Mouse (Mus musculus): ENCODE results near the gene Fstl4. TPM values are rescaled to one million over a fixed set of nuclear protein-coding genes. Genes with fewer than 3 reads are reported as not detected.

Gene Fstl4
- total and polyA plus RNA-seq, 3 experiments = not detected

- Histone ChIP-seq H3K9me3 (replicated peaks; ENCODE audit: insufficient read depth, low read length) (no peaks in the 10 kb centered on the region), H3K27ac (ENCODE audit: control insufficient read depth, low read depth, low read length) (no peak overlapping the region), H3K4me1 (ENCODE audit: control insufficient read depth in 1 of 2, insufficient read depth in 2 of 2, low read length in 2 of 2) (no peaks in the 10 kb centered on the region), H3K79me2 (ENCODE audit: control insufficient read depth, insufficient read depth, low read length, poor library complexity) (no peaks in the 10 kb centered on the region), H3K27me3 (ENCODE audit: control insufficient read depth in 1 of 2, insufficient read depth in 2 of 2, low read length in 2 of 2) (no peaks in the 10 kb centered on the region), H3K36me3 (ENCODE audit: control insufficient read depth in 1 of 2, insufficient read depth in 2 of 2, low read length in 2 of 2) (no peaks in the 10 kb centered on the region), H3K4me3 (ENCODE audit: control insufficient read depth in 1 of 2, insufficient read depth in 1 of 2, low read depth in 2 of 2, low read length in 2 of 2) (no peak overlapping the region), H3K9ac (ENCODE audit: control insufficient read depth, low read depth, low read length, poor library complexity, severe bottlenecking) (no peak overlapping the region)
- TF ChIP-seq EP300 (IDR thresholded peaks at IDR 0.05; ENCODE audit: low read depth in 1 of 2, low read length in 2 of 2) (no peak), JUND (IDR thresholded peaks at IDR 0.05; ENCODE audit: low read depth, low read length) (no peak), MAZ (IDR thresholded peaks at IDR 0.05; ENCODE audit: low read depth, low read length) (no peak), UBTF (IDR thresholded peaks at IDR 0.05; ENCODE audit: borderline replicate concordance, insufficient read depth, low read depth, low read length) (no peak), ZNF384 (IDR thresholded peaks at IDR 0.05; ENCODE audit: low read depth, low read length) (no peak), POLR2AphosphoS2 (IDR thresholded peaks at IDR 0.05; ENCODE audit: low read length) (no peak), CHD2 (IDR thresholded peaks at IDR 0.05; ENCODE audit: low read length) (no peak), MAFK (IDR thresholded peaks at IDR 0.05; ENCODE audit: borderline replicate concordance, low read depth, low read length) (no peak), ZC3H11A (IDR thresholded peaks at IDR 0.05; ENCODE audit: low read depth, low read length) (no peak), USF1 (IDR thresholded peaks at IDR 0.05; ENCODE audit: low read depth, low read length) (no peak), USF2 (IDR thresholded peaks at IDR 0.05; ENCODE audit: borderline replicate concordance in 1 of 2, insufficient read depth in 1 of 2, low read depth in 1 of 2, low read length in 2 of 2) (no peak), ZKSCAN1 (IDR thresholded peaks at IDR 0.05; ENCODE audit: low read depth, low read length) (no peak), BHLHE40 (IDR thresholded peaks at IDR 0.05; ENCODE audit: borderline replicate concordance, low read depth, low read length) (no peak), TBP (IDR thresholded peaks at IDR 0.05; ENCODE audit: low read depth, low read length) (no peak), TAL1 (IDR thresholded peaks at IDR 0.05; ENCODE audit: low read length) (no peak)
- no peak for DNase-seq (ENCODE audit: low read depth, low spot score)
Measured at GRCm38 (mm10) chr11:52820336-52820905, 56.0 kb downstream of the Fstl4 start.

- no peaks in the 10 kb centered on the region for H3K36me3 ChIP-seq (ENCODE audit: control insufficient read depth in 1 of 2, insufficient read depth in 2 of 2, low read length in 2 of 2)
Measured at GRCm38 (mm10) chr11:52826591-52826990, 62.2 kb downstream of the Fstl4 start.

More at GRCm38 (mm10) chr11:52826591-52826990, 62.2 kb downstream of the Fstl4 start:
- no peak overlapping the region for H3K4me3 ChIP-seq (ENCODE audit: control insufficient read depth in 1 of 2, insufficient read depth in 1 of 2, low read depth in 2 of 2, low read length in 2 of 2)
- no peaks in the 10 kb centered on the region for H3K79me2 ChIP-seq (ENCODE audit: control insufficient read depth, insufficient read depth, low read length, poor library complexity)
- no peaks in the 10 kb centered on the region for H3K4me1 ChIP-seq (ENCODE audit: control insufficient read depth in 1 of 2, insufficient read depth in 2 of 2, low read length in 2 of 2)
- no peak for TF ChIP-seq ZMIZ1 (IDR thresholded peaks at IDR 0.05; ENCODE audit: low read depth, low read length)
- TF ChIP-seq POLR2AphosphoS5 (IDR thresholded peaks at IDR 0.05; ENCODE audit: borderline replicate concordance, low read depth, low read length) = no peak
- no peak for TF ChIP-seq GATA1 (IDR thresholded peaks at IDR 0.05; ENCODE audit: low read depth, low read length)
- TF ChIP-seq CHD2 (IDR thresholded peaks at IDR 0.05; ENCODE audit: low read length) = no peak
- no peak for TF ChIP-seq POLR2AphosphoS2 (IDR thresholded peaks at IDR 0.05; ENCODE audit: low read length)
- no peak for TF ChIP-seq E2F4 (IDR thresholded peaks at IDR 0.05; ENCODE audit: borderline replicate concordance, low read depth, low read length)
- TF ChIP-seq NELFE (IDR thresholded peaks at IDR 0.05; ENCODE audit: low read depth, low read length) = no peak
- TF ChIP-seq POLR2A (IDR thresholded peaks at IDR 0.05; ENCODE audit: control insufficient read depth in 1 of 2, insufficient read depth in 1 of 2, low read depth in 1 of 2, low read length in 2 of 2, poor library complexity in 1 of 2) = no peak
- no peak for TF ChIP-seq TAL1 (IDR thresholded peaks at IDR 0.05; ENCODE audit: low read length)
- no peak for TF ChIP-seq KAT2A (conservative IDR thresholded peaks at IDR 0.05; ENCODE audit: low read depth, low read length)
- TF ChIP-seq CTCF (IDR thresholded peaks at IDR 0.05 in 2 of 3, conservative IDR thresholded peaks at IDR 0.05 in 1 of 3; ENCODE audit: control insufficient read depth in 1 of 3, insufficient read depth in 1 of 3, low read depth in 2 of 3, low read length in 3 of 3, poor library complexity in 1 of 3, severe bottlenecking in 1 of 3) = no peak
- TF ChIP-seq UBTF (IDR thresholded peaks at IDR 0.05; ENCODE audit: borderline replicate concordance, insufficient read depth, low read depth, low read length) = no peak
- no peak for TF ChIP-seq MYB (IDR thresholded peaks at IDR 0.05; ENCODE audit: low read depth, low read length)
- TF ChIP-seq SIN3A (IDR thresholded peaks at IDR 0.05; ENCODE audit: low read length) = no peak
- TF ChIP-seq SMC3 (IDR thresholded peaks at IDR 0.05; ENCODE audit: low read depth, low read length) = no peak
- no peak for TF ChIP-seq MEF2A (IDR thresholded peaks at IDR 0.05; ENCODE audit: extremely low read depth, insufficient replicate concordance, low read depth, low read length, poor library complexity, severe bottlenecking)
- no peak for TF ChIP-seq MAX (IDR thresholded peaks at IDR 0.05; ENCODE audit: low read length)
- DNase-seq (ENCODE audit: low read depth, low spot score) = no peak
- no peaks in the 10 kb centered on the region for H3K9me3 ChIP-seq (replicated peaks; ENCODE audit: insufficient read depth, low read length)
- H3K9ac ChIP-seq (ENCODE audit: control insufficient read depth, low read depth, low read length, poor library complexity, severe bottlenecking) = no peak overlapping the region
- H3K27ac ChIP-seq (ENCODE audit: control insufficient read depth, low read depth, low read length) = no peak overlapping the region
- H3K27me3 ChIP-seq (ENCODE audit: control insufficient read depth in 1 of 2, insufficient read depth in 2 of 2, low read length in 2 of 2) = no peaks in the 10 kb centered on the region

Data from MEL (cell line).